Mouse (Mus musculus) intestine, embryonic 14.5 days (tissue): ENCODE data around the gene Sorl1. TPM values are rescaled to one million over a fixed set of nuclear protein-coding genes. Genes with fewer than 3 reads are reported as not detected.

Experiments used
- ATAC-seq: fragments of 200-750 bp; cut with Nextera tagmentation; replicated peaks from 2 replicates; pipeline ENCODE4 v1.8.0; 2017; ENCODE audit warnings: low read depth, moderate number of reproducible peaks, moderate TSS enrichment, moderate library complexity; ENCODE audit not compliant: low FRiP score, low TSS enrichment
- DNase-seq: peaks from one replicate; pipeline ENCODE4 v3.0.0-alpha.2; 2018; ENCODE audit warnings: low spot score
- H3K27ac ChIP-seq: fragments of 300-500 bp; sonication (generic); 2 replicates; pipeline ENCODE4 v1.5.1; 2014; ENCODE audit warnings: low read depth, mild to moderate bottlenecking, control low read depth
- H3K27me3 ChIP-seq: fragments of 300-500 bp; sonication (generic); replicated peaks from 2 replicates; pipeline ENCODE4 v1.6.1; 2014; ENCODE audit warnings: low read length, control low read depth; ENCODE audit not compliant: control insufficient read depth, insufficient read depth
- H3K36me3 ChIP-seq: fragments of 300-500 bp; sonication (generic); 2 replicates; pipeline ENCODE4 v1.6.1; 2014; ENCODE audit warnings: low read length, control low read depth; ENCODE audit not compliant: control insufficient read depth, insufficient read depth
- H3K4me1 ChIP-seq: fragments of 300-500 bp; sonication (generic); replicated peaks from 2 replicates; pipeline ENCODE4 v1.6.1; 2014; ENCODE audit warnings: low read length, control low read depth, mixed read lengths; ENCODE audit not compliant: control insufficient read depth, insufficient read depth
- H3K4me2 ChIP-seq: fragments of 300-500 bp; sonication (generic); 2 replicates; pipeline ENCODE4 v1.6.1; 2014; ENCODE audit warnings: low read length
- H3K4me3 ChIP-seq: fragments of 300-500 bp; sonication (generic); 2 replicates; pipeline ENCODE4 v1.5.1; 2014; ENCODE audit warnings: low read depth, low read length, control low read depth, mixed read lengths
- H3K9ac ChIP-seq: fragments of 300-500 bp; sonication (generic); 2 replicates; pipeline ENCODE4 v1.6.1; 2014; ENCODE audit warnings: mild to moderate bottlenecking, low read length
- H3K9me3 ChIP-seq: fragments of 300-500 bp; sonication (generic); 2 replicates; pipeline ENCODE4 v1.6.1; 2016; ENCODE audit warnings: low read length, control low read depth; ENCODE audit not compliant: control insufficient read depth
- whole genome bisulfite sequencing: fragments of 180-500 bp; shearing (Covaris S2); extraction: QIAGEN DNeasy Blood & Tissue Kit; methylation state at CpG from one replicate; pipeline ENCODE4 v1.1.7; 2014; 5-methylcytosine and 5-hydroxymethylcytosine counted together
- polyA plus RNA-seq: library from polyadenylated mRNA; unstranded; fragments of >200 nt; fragmentation: Nextera tagmentation; extraction: Ambion mirVana; gene quantifications from 2 replicates; pipeline ENCODE4 v1.2.1, GENCODE M21; 2014

The Sorl1 gene
- polyA plus RNA-seq, 1 experiment from 2014 or later, result 12.2 TPM

GRCm38 (mm10) chr9:42102013-42102412 is 22.1 kb downstream of the Sorl1 start:
- 52% methylated on average over 6 of the region's 6 CpGs for WGBS

DNA sequence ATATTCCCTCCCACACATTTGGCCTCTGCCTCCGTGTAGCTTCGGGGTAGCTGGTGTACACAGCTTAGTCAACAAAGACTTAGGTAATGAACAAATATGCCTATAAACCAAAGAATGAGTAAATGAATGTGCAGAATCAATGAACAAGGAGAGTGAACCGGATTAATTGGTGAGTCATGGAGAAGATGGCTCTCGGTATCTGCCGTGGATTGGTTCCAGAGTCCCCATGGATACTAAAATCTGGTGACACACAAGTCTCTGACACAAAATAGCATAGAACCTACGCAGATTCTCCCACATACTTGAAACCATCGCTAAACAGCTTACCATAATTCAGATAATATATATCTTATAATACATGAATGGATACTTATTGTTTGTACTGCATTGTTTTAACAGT is 22.8 kb downstream of the Sorl1 start:
- Histone ChIP-seq H3K4me2 (no peak overlapping the region), H3K4me1 (0 out of 2 replicates have a peak, but pooled peaks cover 2% of the 10 kb centered on the region), H3K9me3 (no peaks in the 10 kb centered on the region), H3K4me3 (no peak overlapping the region), H3K27ac (no peak overlapping the region), H3K9ac (no peak overlapping the region), H3K36me3 (no peaks in the 10 kb centered on the region), H3K27me3 (no peaks in the 10 kb centered on the region)
- 78% methylated on average over 7 of the region's 7 CpGs for WGBS
- ATAC-seq (no peak), DNase-seq (no peak)

More at GRCm38 (mm10) chr9:42102013-42102412, 22.1 kb downstream of the Sorl1 start:
- 0 out of 2 replicates have a peak, but pooled peaks cover 2% of the 10 kb centered on the region for H3K4me1 ChIP-seq
- no peak overlapping the region for H3K9ac ChIP-seq
- no peak overlapping the region for H3K4me3 ChIP-seq
- H3K27ac ChIP-seq, result no peak overlapping the region
- H3K4me2 ChIP-seq, result no peak overlapping the region
- ATAC-seq (no peak), DNase-seq (no peak)
- no peaks in the 10 kb centered on the region for H3K9me3 ChIP-seq
- H3K27me3 ChIP-seq, result no peaks in the 10 kb centered on the region
- H3K36me3 ChIP-seq, result no peaks in the 10 kb centered on the region

DNA sequence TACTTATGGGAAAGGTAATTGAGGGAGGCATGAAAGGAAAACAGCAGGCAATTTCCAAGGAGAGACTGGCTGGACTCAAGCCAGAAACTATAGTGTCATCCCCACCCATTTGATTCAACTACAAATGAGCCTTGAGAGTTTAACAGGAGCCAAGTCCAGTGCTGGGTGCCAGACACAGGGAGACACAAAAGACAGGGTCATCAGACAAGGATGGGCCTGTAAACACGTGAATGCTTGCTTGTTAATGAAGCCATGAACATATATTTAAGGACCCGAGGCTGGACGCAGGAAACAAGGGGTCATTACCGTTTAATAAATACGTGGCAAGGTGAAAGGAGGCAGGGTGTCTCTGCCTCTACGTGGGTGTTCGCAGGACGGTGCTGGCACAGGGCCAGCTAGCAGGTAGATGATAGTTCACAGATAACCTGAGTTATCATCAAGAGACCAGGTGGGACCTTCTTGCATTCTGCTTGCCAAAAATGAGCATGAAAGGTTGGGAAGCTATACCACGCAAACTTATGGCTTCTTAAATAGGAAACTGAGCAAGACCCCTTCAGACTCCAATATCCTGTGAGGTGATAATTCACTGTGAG is 23.4 kb downstream of the Sorl1 start:
- no peaks in the 10 kb centered on the region for H3K36me3 ChIP-seq
- WGBS, result 66% methylated on average over 9 of the region's 9 CpGs
- no peak for ATAC-seq

GRCm38 (mm10) chr9:42098474-42099121 is 25.5 kb downstream of the Sorl1 start:
- Histone ChIP-seq H3K9ac (no peak overlapping the region), H3K27ac (no peak overlapping the region), H3K27me3 (no peaks in the 10 kb centered on the region), H3K9me3 (no peaks in the 10 kb centered on the region), H3K4me2 (no peak overlapping the region), H3K36me3 (no peaks in the 10 kb centered on the region), H3K4me1 (peaks cover 13% of the 10 kb centered on the region; the same call in 1 of the 2 replicates), H3K4me3 (no peak overlapping the region)
- ATAC-seq (no peak), DNase-seq (no peak)
- WGBS, result 83% methylated on average over 5 of the region's 5 CpGs

More for the DNA sequence above, 23.4 kb downstream of the Sorl1 start:
- H3K9ac ChIP-seq, result no peak overlapping the region
- no peak overlapping the region for H3K4me3 ChIP-seq
- no peak for DNase-seq
- 0 out of 2 replicates have a peak, but pooled peaks cover 2% of the 10 kb centered on the region for H3K4me1 ChIP-seq
- no peak overlapping the region for H3K4me2 ChIP-seq
- no peaks in the 10 kb centered on the region for H3K9me3 ChIP-seq
- H3K27ac ChIP-seq, result no peak overlapping the region
- no peaks in the 10 kb centered on the region for H3K27me3 ChIP-seq

DNA sequence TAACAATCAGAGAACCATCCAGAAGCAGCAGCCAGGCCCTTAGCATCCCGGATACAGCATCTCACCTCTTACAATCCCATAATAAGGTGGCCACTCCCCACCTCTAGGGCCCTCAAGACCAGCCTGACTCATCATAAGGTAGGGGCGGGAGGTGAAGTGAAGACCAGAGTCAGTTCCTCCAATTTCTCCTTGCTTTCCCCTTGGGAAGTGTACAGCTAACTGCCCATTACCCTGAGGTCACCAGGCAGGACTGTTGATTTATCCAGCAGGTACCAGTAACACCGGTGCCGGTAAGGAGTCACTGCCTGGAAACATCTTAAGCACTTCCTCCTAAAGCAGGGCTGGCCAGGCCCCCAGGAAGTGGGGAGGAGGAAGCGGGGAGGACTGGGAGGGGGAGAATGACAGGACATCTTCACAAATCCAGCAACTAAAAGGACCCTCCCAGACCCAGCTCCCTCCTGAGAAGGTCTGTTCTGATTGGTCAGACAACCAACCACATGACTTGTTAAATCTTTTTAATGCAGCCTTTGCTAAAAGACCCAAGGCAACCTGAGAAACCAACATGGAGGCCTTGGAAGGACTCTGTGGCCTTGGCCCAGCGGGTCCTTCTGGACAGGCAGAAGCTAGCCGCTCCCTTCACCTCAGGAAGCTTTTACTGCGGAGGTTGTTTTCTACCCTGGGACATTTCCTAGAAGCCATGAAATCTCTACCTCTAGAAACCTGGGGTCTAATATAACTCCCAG is 26.2 kb downstream of the Sorl1 start:
- Histone ChIP-seq H3K4me2 (no peak overlapping the region), H3K4me1 (peaks cover 13% of the 10 kb centered on the region; the same call in 1 of the 2 replicates), H3K27me3 (no peaks in the 10 kb centered on the region), H3K36me3 (no peaks in the 10 kb centered on the region), H3K27ac (no peak overlapping the region), H3K9me3 (no peaks in the 10 kb centered on the region), H3K4me3 (no peak overlapping the region), H3K9ac (no peak overlapping the region)
- ATAC-seq (no peak), DNase-seq (no peak)
- 86% methylated on average over 8 of the region's 8 CpGs for WGBS

DNA sequence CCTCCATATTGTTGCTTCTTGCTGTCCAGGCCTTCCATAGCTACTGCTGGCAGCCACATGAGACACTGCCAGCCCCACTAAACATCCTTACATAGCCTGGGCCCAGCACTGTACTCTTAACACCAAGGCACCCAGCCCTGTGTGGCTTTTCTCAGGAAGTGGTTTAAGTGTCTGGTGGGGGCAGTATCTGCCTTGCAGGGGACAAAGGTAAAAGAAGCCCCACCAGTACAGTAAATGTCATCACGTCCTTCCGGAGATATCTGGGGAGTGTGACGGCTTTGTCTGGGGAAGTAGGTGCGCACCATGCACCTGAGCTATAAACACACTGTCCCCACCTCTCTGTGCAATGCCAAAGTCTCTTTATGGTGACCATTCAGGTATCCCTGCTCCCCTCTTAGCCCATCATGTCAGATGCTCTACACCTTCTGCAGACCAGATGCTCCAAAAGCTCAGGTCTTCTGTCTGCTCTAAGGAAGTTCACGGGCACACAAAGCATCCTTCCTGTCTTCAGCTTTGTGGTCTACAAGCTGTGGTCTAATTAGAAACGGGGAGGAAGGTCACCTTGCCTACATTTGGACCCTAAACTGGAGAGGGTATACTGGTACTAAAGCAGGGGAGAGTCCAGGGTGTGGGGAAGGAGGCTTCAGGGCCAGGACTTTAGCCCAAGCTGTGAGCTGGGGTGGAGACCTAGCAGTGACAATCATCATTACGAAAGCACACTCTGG is 26.9 kb downstream of the Sorl1 start:
- WGBS, result 92% methylated on average over 7 of the region's 7 CpGs
- ATAC-seq, result no peak

DNA sequence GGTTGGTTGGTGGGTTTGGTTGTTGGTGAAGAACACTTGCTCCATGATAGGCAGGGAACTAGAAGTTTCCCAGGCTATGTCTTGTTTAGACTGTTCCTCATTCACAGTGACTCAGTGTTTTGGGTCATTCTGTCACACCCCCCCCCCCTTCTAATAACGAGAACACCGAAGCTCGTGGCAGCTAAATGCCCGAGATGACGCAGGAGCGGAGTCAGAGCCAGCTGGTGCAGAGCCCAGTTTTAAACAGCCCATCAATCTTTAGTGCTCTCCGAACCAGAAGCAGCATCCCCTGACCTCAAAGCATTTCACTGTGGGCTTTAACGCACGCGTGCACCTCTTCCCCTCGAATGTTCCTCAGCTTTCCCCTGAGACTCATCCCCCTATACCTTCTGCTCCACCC is 29.3 kb downstream of the Sorl1 start:
- 22% methylated on average over 11 of the region's 11 CpGs for WGBS

More for the DNA sequence above, 26.9 kb downstream of the Sorl1 start:
- no peak overlapping the region for H3K9ac ChIP-seq
- no peaks in the 10 kb centered on the region for H3K36me3 ChIP-seq
- DNase-seq, result no peak
- H3K9me3 ChIP-seq, result no peaks in the 10 kb centered on the region
- H3K4me3 ChIP-seq, result no peak overlapping the region
- no peaks in the 10 kb centered on the region for H3K27me3 ChIP-seq
- H3K27ac ChIP-seq, result no peak overlapping the region
- no peak overlapping the region for H3K4me2 ChIP-seq
- H3K4me1 ChIP-seq, result peaks cover 12% of the 10 kb centered on the region; the same call in 1 of the 2 replicates

DNA sequence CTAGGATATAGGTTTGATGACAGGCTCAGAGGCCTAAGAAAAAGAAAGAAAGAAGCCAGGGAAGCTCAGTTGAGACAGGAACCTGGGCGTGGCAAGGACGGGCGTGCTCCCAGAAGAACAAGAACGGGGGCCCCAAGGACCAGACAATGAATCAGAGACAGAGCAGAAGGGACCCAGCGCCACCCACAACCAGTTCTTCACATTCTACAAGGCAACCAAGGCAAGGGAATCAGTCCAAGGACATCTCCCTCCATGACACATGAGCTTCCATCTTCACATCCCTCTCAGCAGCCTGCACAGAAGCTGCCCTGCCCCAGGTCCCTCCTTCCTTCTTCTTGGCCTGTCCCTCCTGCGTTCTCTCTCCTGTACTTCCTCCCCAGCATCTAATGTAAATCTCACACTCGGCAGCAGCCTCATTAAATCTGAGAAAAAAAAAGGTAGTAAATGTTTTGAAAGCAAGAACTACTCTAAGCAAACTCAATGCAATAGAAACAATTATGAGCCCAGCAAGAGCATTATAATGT is 30.0 kb downstream of the Sorl1 start:
- H3K9ac ChIP-seq, result no peak overlapping the region
- ATAC-seq (no peak), DNase-seq (no peak)
- no peaks in the 10 kb centered on the region for H3K27me3 ChIP-seq
- H3K4me3 ChIP-seq, result no peak overlapping the region
- no peak overlapping the region for H3K27ac ChIP-seq
- no peak overlapping the region for H3K4me2 ChIP-seq
- H3K9me3 ChIP-seq, result no peaks in the 10 kb centered on the region
- H3K36me3 ChIP-seq, result no peaks in the 10 kb centered on the region
- H3K4me1 ChIP-seq, result peaks cover 11% of the 10 kb centered on the region; the same call in 1 of the 2 replicates
- 75% methylated on average over 7 of the region's 7 CpGs for WGBS

More for the DNA sequence above, 29.3 kb downstream of the Sorl1 start:
- H3K4me3 ChIP-seq, result no peak overlapping the region
- H3K4me2 ChIP-seq, result no peak overlapping the region
- H3K9me3 ChIP-seq, result no peaks in the 10 kb centered on the region
- DNase-seq, result peak; percentile 58
- no peaks in the 10 kb centered on the region for H3K27me3 ChIP-seq
- H3K4me1 ChIP-seq, result peaks cover 11% of the 10 kb centered on the region; the same call in 1 of the 2 replicates
- H3K27ac ChIP-seq, result no peak overlapping the region
- no peak for ATAC-seq
- H3K36me3 ChIP-seq, result no peaks in the 10 kb centered on the region
- H3K9ac ChIP-seq, result no peak overlapping the region
